Mouse (Mus musculus): Measurements from ENCODE around the gene Sirpb1b. TPM values are rescaled to one million over a fixed set of nuclear protein-coding genes. Genes with fewer than 3 reads are reported as not detected.

Gene Sirpb1b
- polyA plus RNA-seq, 1 experiment from 2014 or later: not detected

Other genes with a start within 250 kb of the Sirpb1b start
- not detected in 2 replicates for gene Gm9733, start 242.8 kb downstream of the Sirpb1b start, polyA plus RNA-seq (2016; fragmentation: Nextera tagmentation; extraction: Ambion mirVana)
- gene Sirpb1a, start 148.5 kb downstream of the Sirpb1b start, polyA plus RNA-seq (2016; fragmentation: Nextera tagmentation; extraction: Ambion mirVana): not detected in 2 replicates